Mouse (Mus musculus) left cerebral cortex, adult 2 months (tissue): ENCODE measurements around the gene Gm49398. TPM values are rescaled to one million over a fixed set of nuclear protein-coding genes. Genes with fewer than 3 reads are reported as not detected.

Source experiments
- DNase-seq, 2 experiments: peaks; one replicate each; pipeline ENCODE4 v3.0.0; 2021 to 2022; ENCODE audit warnings: low spot score in 2 of 2, mixed read lengths in 1 of 2; ENCODE audit errors: extremely low spot score in 1 of 2
- H3K27ac ChIP-seq: fragments of 200-600 bp; 2 replicates; pipeline ENCODE4 v1.8.1; 2022
- H3K4me3 ChIP-seq: fragments of 200-600 bp; 2 replicates; pipeline ENCODE4 v1.8.1; 2022
- CTCF ChIP-seq: fragments of 200-600 bp; IDR thresholded peaks from 2 replicates; pipeline ENCODE4 v1.8.1; 2022; ENCODE audit warnings: antibody characterized with exemption, mild to moderate bottlenecking, moderate library complexity
- intact Hi-C: fragments of 180-260 bp; cut with DNase I; formaldehyde crosslinking; loops from one replicate; pipeline ENCODE4 v1.15.1; 2025
- long read RNA-seq, 2 experiments: library from polyadenylated mRNA; stranded (forward); transcript quantifications; one replicate each; pipeline ENCODE4 v2.0.0; 2021; ENCODE audit warnings: borderline mapping rate in 2 of 2
- microRNA-seq, 2 experiments: library from miRNA; unstranded; fragments of <30 nt; microRNA quantifications; one replicate each; pipeline ENCODE4 v1.2.0; 2021
- total RNA-seq, 2 experiments: library from RNA; stranded (reverse); gene quantifications; 2 replicates each; pipeline ENCODE4 v1.2.3; 2021

The Gm49398 gene
- not detected for total RNA-seq
- long read RNA-seq, experiment 1 = 0 reads
- long read RNA-seq, experiment 2 = 0 reads

GRCm38 (mm10) chr13:61288739-61289138 is at the start of gene Gm49398:
TSS of gene Gm49398 (minus strand) at chr13:61288839.
- no peak within 1 kb of the TSS for H3K4me3 ChIP-seq
- no peak for TF ChIP-seq CTCF
- no peak within 1 kb of the TSS for H3K27ac ChIP-seq
- DNase-seq = no peak
- intact Hi-C loops = no loop called here

DNA sequence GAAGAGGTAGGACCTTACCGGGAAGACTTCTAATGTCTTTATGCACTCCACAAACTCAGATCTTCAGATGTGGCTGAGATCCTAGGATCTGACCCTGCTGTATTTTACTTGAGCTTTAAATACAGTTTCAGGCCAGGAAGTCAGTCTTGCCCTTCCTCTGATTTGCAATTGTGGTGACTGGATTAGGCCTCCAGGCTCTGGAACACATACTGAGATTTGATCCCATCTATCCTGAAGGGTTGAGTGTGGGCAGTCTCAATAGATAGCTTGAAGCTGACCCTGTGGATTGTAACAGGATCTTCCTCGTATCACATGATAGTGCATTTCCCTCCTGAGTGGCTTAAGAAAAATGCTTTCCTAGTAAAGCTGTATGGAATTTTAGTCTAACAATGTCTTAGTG is 33.4 kb downstream of the Gm49398 start, which contains the start of gene Cts8:
Cts8 (minus strand) TSS at position 101 of the 400 bp plus-strand sequence.
- TF ChIP-seq CTCF = no peak
- intact Hi-C loops = no loop called here
- Histone ChIP-seq H3K27ac (no peak within 1 kb of the TSS), H3K4me3 (no peak within 1 kb of the TSS)
- DNase-seq = no peak

DNA sequence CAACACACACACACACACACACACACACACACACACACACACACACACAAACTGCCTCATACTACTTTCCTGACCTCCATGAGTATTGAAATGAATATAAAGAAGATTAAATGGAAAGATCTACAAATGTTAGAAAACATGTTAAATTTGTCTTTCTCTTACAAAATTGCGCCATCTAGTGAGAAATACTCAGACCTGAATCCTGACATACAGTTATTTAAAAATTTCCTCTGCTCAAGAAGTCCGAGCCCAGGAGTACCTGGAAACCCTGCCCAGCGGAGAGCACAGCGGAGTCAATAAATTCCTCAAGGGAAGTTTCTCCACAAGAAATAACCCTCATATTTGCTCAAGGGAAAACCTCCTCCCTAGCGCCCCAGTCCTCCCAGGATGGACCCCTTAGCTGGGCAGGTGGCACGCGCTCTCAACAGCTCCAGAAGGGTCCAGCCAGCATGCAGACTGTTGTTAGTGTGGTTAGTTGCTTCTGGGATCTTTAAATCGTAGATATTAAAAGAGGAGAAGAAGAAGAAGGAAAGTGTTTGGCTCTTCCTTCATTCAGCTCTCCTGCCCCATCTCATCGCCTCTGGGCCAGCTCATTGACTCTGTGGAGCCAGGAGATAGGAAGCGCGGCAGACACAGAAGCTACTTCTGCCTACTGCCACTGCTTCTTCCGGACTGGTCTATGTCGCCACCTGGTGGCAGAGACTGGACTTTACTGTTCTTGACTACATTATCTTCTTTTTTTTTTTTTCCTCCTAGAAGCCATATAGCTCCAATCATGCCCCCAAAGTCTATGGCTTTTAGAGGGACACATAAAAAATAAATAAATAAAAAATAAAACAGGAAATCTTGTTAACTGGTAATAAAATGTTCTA is 47.3 kb downstream of the Gm49398 start:
- DNase-seq = peak; percentile 17 to 49
- intact Hi-C loops = loop anchor here (5.0 kb wide), 2 partner anchors 464 to 484 kb away; no protein-coding TSS in a partner anchor
- Histone ChIP-seq H3K4me3 (no peak overlapping the region), H3K27ac (no peak overlapping the region)
- peak; percentile 57 for TF ChIP-seq CTCF

GRCm38 (mm10) chr13:61203310-61203709 is 85.3 kb downstream of the Gm49398 start, which contains the start of gene Cts6:
TSS of gene Cts6 (minus strand) at chr13:61203410.
- TF ChIP-seq CTCF = no peak

More at GRCm38 (mm10) chr13:61203310-61203709, 85.3 kb downstream of the Gm49398 start, which contains the start of gene Cts6:
- Histone ChIP-seq H3K27ac (no peak within 1 kb of the TSS), H3K4me3 (no peak within 1 kb of the TSS)
- DNase-seq = no peak
- intact Hi-C loops = no loop called here

Small RNA genes lying within 50 kb of the gene (microRNA-seq; reads per million reads assigned to microRNA genes)
- gene Gm27704 = 0 reads per million in 2 experiments

Other genes with a start within 250 kb of the Gm49398 start
- not detected for gene Ctsq, start 248.2 kb downstream of the Gm49398 start, total RNA-seq
- gene Ctsr, start 124.6 kb downstream of the Gm49398 start, total RNA-seq = not detected
- gene Cts6, start 85.4 kb downstream of the Gm49398 start, total RNA-seq = not detected
- not detected for gene Cts8, start 33.5 kb downstream of the Gm49398 start, total RNA-seq
- not detected for gene Cts7, start 69.4 kb upstream of the Gm49398 start, total RNA-seq